Mouse (Mus musculus): ENCODE measurements around the gene Zfp622. TPM values are rescaled to one million over a fixed set of nuclear protein-coding genes. Genes with fewer than 3 reads are reported as not detected.
"Not testable (repeated sequence)": the region's sequence is repeated elsewhere in the genome, so short reads cannot be mapped to it uniquely, and the experiment has no call there.

Gene Zfp622
- polyA plus RNA-seq, 1 experiment from 2014 or later, result 31.5 TPM

- no peaks in the 10 kb centered on the region for H3K27me3 ChIP-seq (replicated peaks; ENCODE audit: control insufficient read depth, insufficient read depth, low read length)
- peaks cover 33% of the 10 kb centered on the region for H3K36me3 ChIP-seq (ENCODE audit: control insufficient read depth, insufficient read depth, low read length)
- peaks cover 11% of the 10 kb centered on the region for H3K4me1 ChIP-seq (replicated peaks; ENCODE audit: control insufficient read depth, insufficient read depth, low read length)
- H3K9me3 ChIP-seq (ENCODE audit: control insufficient read depth, low read length), result no peaks in the 10 kb centered on the region
- ATAC-seq (replicated peaks; ENCODE audit: low FRiP score, low TSS enrichment, low read depth), result peak; percentile 30; the same call in 1 of the 2 replicates
- peak overlapping the region; percentile 92 for H3K27ac ChIP-seq (ENCODE audit: low read depth)
- H3K4me3 ChIP-seq (ENCODE audit: low read depth, low read length), result peak overlapping the region; percentile 52
- H3K9ac ChIP-seq (ENCODE audit: low read length), result peak overlapping the region; percentile 73
- WGBS, result under 1% methylated on average over 69 of the region's 71 CpGs
- peak overlapping the region; percentile 77 for H3K4me2 ChIP-seq (ENCODE audit: low read length)
- peak; percentile 76 for DNase-seq (ENCODE audit: low spot score)
Measured at GRCm38 (mm10) chr15:25984734-25985492, 747 bp downstream of the Zfp622 start.

- Histone ChIP-seq H3K36me3 (ENCODE audit: control insufficient read depth, insufficient read depth, low read length) (peaks cover 86% of the 10 kb centered on the region), H3K4me2 (ENCODE audit: low read length) (no peak overlapping the region), H3K4me1 (replicated peaks; ENCODE audit: control insufficient read depth, insufficient read depth, low read length) (no peaks in the 10 kb centered on the region), H3K27me3 (replicated peaks; ENCODE audit: control insufficient read depth, insufficient read depth, low read length) (no peaks in the 10 kb centered on the region), H3K9me3 (ENCODE audit: control insufficient read depth, low read length) (no peaks in the 10 kb centered on the region), H3K27ac (ENCODE audit: low read depth) (no peak overlapping the region), H3K9ac (ENCODE audit: low read length) (no peak overlapping the region), H3K4me3 (ENCODE audit: low read depth, low read length) (no peak overlapping the region)
- 58% methylated on average over 8 of the region's 8 CpGs for WGBS
- no peak for ATAC-seq (replicated peaks; ENCODE audit: low FRiP score, low TSS enrichment, low read depth)
- DNase-seq (ENCODE audit: low spot score), result peak; percentile 66
Measured at GRCm38 (mm10) chr15:25992992-25993727, 9.0 kb downstream of the Zfp622 start.

GRCm38 (mm10) chr15:25995521-25995920 lies 11.4 kb downstream of the Zfp622 start:
- ATAC-seq (replicated peaks; ENCODE audit: low FRiP score, low TSS enrichment, low read depth), result no peak
- Histone ChIP-seq H3K9ac (ENCODE audit: low read length) (no peak overlapping the region), H3K27me3 (replicated peaks; ENCODE audit: control insufficient read depth, insufficient read depth, low read length) (no peaks in the 10 kb centered on the region), H3K27ac (ENCODE audit: low read depth) (no peak overlapping the region), H3K9me3 (ENCODE audit: control insufficient read depth, low read length) (no peaks in the 10 kb centered on the region), H3K4me2 (ENCODE audit: low read length) (no peak overlapping the region), H3K4me3 (ENCODE audit: low read depth, low read length) (no peak overlapping the region), H3K4me1 (replicated peaks; ENCODE audit: control insufficient read depth, insufficient read depth, low read length) (no peaks in the 10 kb centered on the region), H3K36me3 (ENCODE audit: control insufficient read depth, insufficient read depth, low read length) (peaks cover 66% of the 10 kb centered on the region)
- WGBS, result 42% methylated on average over 2 of the region's 2 CpGs
- no peak for DNase-seq (ENCODE audit: low spot score)

- 78% methylated on average over 5 of the region's 5 CpGs for WGBS
- not testable (repeated sequence) for H3K4me1 ChIP-seq (replicated peaks; ENCODE audit: control insufficient read depth, insufficient read depth, low read length); H3K4me2 ChIP-seq (ENCODE audit: low read length); H3K9me3 ChIP-seq (ENCODE audit: control insufficient read depth, low read length); H3K4me3 ChIP-seq (ENCODE audit: low read depth, low read length); H3K27me3 ChIP-seq (replicated peaks; ENCODE audit: control insufficient read depth, insufficient read depth, low read length); H3K27ac ChIP-seq (ENCODE audit: low read depth); ATAC-seq (replicated peaks; ENCODE audit: low FRiP score, low TSS enrichment, low read depth); H3K9ac ChIP-seq (ENCODE audit: low read length); DNase-seq (ENCODE audit: low spot score)
- H3K36me3 ChIP-seq (ENCODE audit: control insufficient read depth, insufficient read depth, low read length), result peaks cover 30% of the 10 kb centered on the region
Measured at GRCm38 (mm10) chr15:25999545-25999944, 15.4 kb downstream of the Zfp622 start.

- H3K4me3 ChIP-seq (ENCODE audit: low read depth, low read length), result no peak overlapping the region
- no peaks in the 10 kb centered on the region for H3K4me1 ChIP-seq (replicated peaks; ENCODE audit: control insufficient read depth, insufficient read depth, low read length)
- WGBS, result 84% methylated on average over 3 of the region's 3 CpGs
- no peaks in the 10 kb centered on the region for H3K27me3 ChIP-seq (replicated peaks; ENCODE audit: control insufficient read depth, insufficient read depth, low read length)
- no peak for ATAC-seq (replicated peaks; ENCODE audit: low FRiP score, low TSS enrichment, low read depth)
- no peak overlapping the region for H3K9ac ChIP-seq (ENCODE audit: low read length)
- no peak for DNase-seq (ENCODE audit: low spot score)
- H3K4me2 ChIP-seq (ENCODE audit: low read length), result no peak overlapping the region
- H3K36me3 ChIP-seq (ENCODE audit: control insufficient read depth, insufficient read depth, low read length), result no peaks in the 10 kb centered on the region
- no peaks in the 10 kb centered on the region for H3K9me3 ChIP-seq (ENCODE audit: control insufficient read depth, low read length)
- H3K27ac ChIP-seq (ENCODE audit: low read depth), result no peak overlapping the region
Measured at GRCm38 (mm10) chr15:26008621-26009020, 24.5 kb downstream of the Zfp622 start.

GRCm38 (mm10) chr15:26012891-26013290 lies 28.7 kb downstream of the Zfp622 start:
- DNase-seq (ENCODE audit: low spot score), result no peak

GRCm38 (mm10) chr15:26015979-26016665 lies 32.0 kb downstream of the Zfp622 start:
- H3K36me3 ChIP-seq (ENCODE audit: control insufficient read depth, insufficient read depth, low read length), result no peaks in the 10 kb centered on the region
- no peaks in the 10 kb centered on the region for H3K27me3 ChIP-seq (replicated peaks; ENCODE audit: control insufficient read depth, insufficient read depth, low read length)
- no peak for DNase-seq (ENCODE audit: low spot score)
- no peak for ATAC-seq (replicated peaks; ENCODE audit: low FRiP score, low TSS enrichment, low read depth)
- 34% methylated on average over 14 of the region's 14 CpGs for WGBS
- H3K27ac ChIP-seq (ENCODE audit: low read depth), result no peak overlapping the region
- no peaks in the 10 kb centered on the region for H3K9me3 ChIP-seq (ENCODE audit: control insufficient read depth, low read length)
- no peak overlapping the region for H3K9ac ChIP-seq (ENCODE audit: low read length)
- no peaks in the 10 kb centered on the region for H3K4me1 ChIP-seq (replicated peaks; ENCODE audit: control insufficient read depth, insufficient read depth, low read length)
- no peak overlapping the region for H3K4me2 ChIP-seq (ENCODE audit: low read length)
- no peak overlapping the region for H3K4me3 ChIP-seq (ENCODE audit: low read depth, low read length)

More at GRCm38 (mm10) chr15:26012891-26013290, 28.7 kb downstream of the Zfp622 start:
- 71% methylated on average over 4 of the region's 4 CpGs for WGBS
- no peaks in the 10 kb centered on the region for H3K27me3 ChIP-seq (replicated peaks; ENCODE audit: control insufficient read depth, insufficient read depth, low read length)
- H3K4me2 ChIP-seq (ENCODE audit: low read length), result no peak overlapping the region
- no peak overlapping the region for H3K27ac ChIP-seq (ENCODE audit: low read depth)
- no peak overlapping the region for H3K4me3 ChIP-seq (ENCODE audit: low read depth, low read length)
- H3K4me1 ChIP-seq (replicated peaks; ENCODE audit: control insufficient read depth, insufficient read depth, low read length), result no peaks in the 10 kb centered on the region
- H3K9me3 ChIP-seq (ENCODE audit: control insufficient read depth, low read length), result no peaks in the 10 kb centered on the region
- no peak overlapping the region for H3K9ac ChIP-seq (ENCODE audit: low read length)
- no peaks in the 10 kb centered on the region for H3K36me3 ChIP-seq (ENCODE audit: control insufficient read depth, insufficient read depth, low read length)
- ATAC-seq (replicated peaks; ENCODE audit: low FRiP score, low TSS enrichment, low read depth), result no peak

- H3K36me3 ChIP-seq (ENCODE audit: control insufficient read depth, insufficient read depth, low read length), result no peaks in the 10 kb centered on the region
- DNase-seq (ENCODE audit: low spot score), result no peak
Measured at GRCm38 (mm10) chr15:26021721-26022120, 37.6 kb downstream of the Zfp622 start.

More at GRCm38 (mm10) chr15:26021721-26022120, 37.6 kb downstream of the Zfp622 start:
- no peak for ATAC-seq (replicated peaks; ENCODE audit: low FRiP score, low TSS enrichment, low read depth)
- no peaks in the 10 kb centered on the region for H3K27me3 ChIP-seq (replicated peaks; ENCODE audit: control insufficient read depth, insufficient read depth, low read length)
- no peak overlapping the region for H3K4me2 ChIP-seq (ENCODE audit: low read length)
- H3K27ac ChIP-seq (ENCODE audit: low read depth), result no peak overlapping the region
- no peak overlapping the region for H3K4me3 ChIP-seq (ENCODE audit: low read depth, low read length)
- H3K9ac ChIP-seq (ENCODE audit: low read length), result no peak overlapping the region
- no peaks in the 10 kb centered on the region for H3K9me3 ChIP-seq (ENCODE audit: control insufficient read depth, low read length)
- 75% methylated on average over 8 of the region's 8 CpGs for WGBS
- H3K4me1 ChIP-seq (replicated peaks; ENCODE audit: control insufficient read depth, insufficient read depth, low read length), result no peaks in the 10 kb centered on the region
